Mouse (Mus musculus) E14TG2a.4 (cell line): ENCODE results near the gene Med11.

Source experiments
- CTCF ChIP-seq: conservative IDR thresholded peaks from 2 replicates; pipeline ENCODE4 v1.5.1; 2014; ENCODE audit warnings: low read length
- NANOG ChIP-seq: IDR thresholded peaks from 2 replicates; pipeline ENCODE4 v1.6.1; 2014; ENCODE audit warnings: borderline replicate concordance, low read length, mixed read lengths

DNA sequence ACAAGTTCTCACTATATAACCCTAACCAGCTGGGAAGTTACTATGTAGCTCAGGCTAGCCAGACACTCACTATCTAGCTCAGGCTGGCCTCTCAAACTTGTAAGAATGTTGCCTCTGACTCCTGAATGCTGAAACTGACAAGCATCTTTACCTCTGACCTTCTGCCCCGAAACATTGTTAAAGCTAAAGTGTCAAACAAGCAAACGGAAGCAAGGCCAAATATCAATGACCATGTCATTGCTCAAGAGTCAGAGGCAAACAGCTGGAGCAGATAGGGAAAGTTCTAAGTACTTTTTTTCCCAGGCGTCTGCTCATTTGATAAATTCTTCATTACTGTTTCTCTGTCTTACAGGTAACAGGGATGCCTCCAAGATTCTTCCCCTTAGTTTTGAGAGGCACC, 50.3 kb downstream of the Med11 start:
- TF ChIP-seq CTCF (no peak), NANOG (no peak)
